Mouse (Mus musculus) stomach, postnatal 0 days (tissue): ENCODE data around the gene Tubg1.

Source experiments
- CTCF ChIP-seq: IDR thresholded peaks from 2 replicates; pipeline ENCODE4 v1.5.1; 2016; ENCODE audit warnings: antibody characterized with exemption, low read depth, mild to moderate bottlenecking, moderate library complexity
- EP300 ChIP-seq: optimal IDR thresholded peaks from 2 replicates; pipeline ENCODE3; 2016; ENCODE audit warnings: antibody characterized with exemption

DNA sequence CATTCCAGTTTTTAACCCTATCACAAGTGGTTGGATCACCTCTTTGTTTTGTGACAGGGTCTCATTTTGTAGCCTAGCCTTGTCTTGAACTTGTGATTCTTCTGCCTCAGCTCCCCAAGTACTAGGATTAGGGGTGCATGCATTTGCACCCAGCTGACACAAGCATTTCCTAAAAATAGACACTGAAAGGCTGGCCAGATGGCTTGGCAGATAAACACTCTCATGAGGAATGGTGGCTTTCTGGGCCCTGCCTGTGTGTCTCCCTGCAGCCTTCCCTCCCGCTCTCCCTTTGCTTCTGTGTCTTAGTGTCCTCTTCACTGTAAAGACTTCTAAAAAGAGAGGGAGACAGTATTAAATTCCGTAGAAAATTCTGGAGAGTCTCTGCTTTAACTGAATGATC is 11.4 kb downstream of the Tubg1 start:
- no peak for TF ChIP-seq EP300
- TF ChIP-seq CTCF = no peak
